Mouse (Mus musculus) brain, embryonic 18.5 days (tissue): Measurements from ENCODE around the gene Atg16l1.

ENCODE experiments used
- DNase-seq: peaks from one replicate; pipeline ENCODE4 v3.0.0-alpha.2; 2012; ENCODE audit warnings: low read depth, low spot score

Gene Atg16l1

GRCm38 (mm10) chr1:87755641-87756470 is at the start of gene Atg16l1:
TSS of gene Atg16l1 (plus strand) at chr1:87755870.
- peak; percentile 93 for DNase-seq

- DNase-seq: no peak
Measured at GRCm38 (mm10) chr1:87706361-87706760, 49.3 kb upstream of the Atg16l1 start.

- DNase-seq: no peak
Measured at GRCm38 (mm10) chr1:87709020-87709419, 46.6 kb upstream of the Atg16l1 start.

- no peak for DNase-seq
Measured at GRCm38 (mm10) chr1:87709661-87710270, 45.9 kb upstream of the Atg16l1 start.

GRCm38 (mm10) chr1:87711938-87712613 is 43.6 kb upstream of the Atg16l1 start:
- no peak for DNase-seq

- no peak for DNase-seq
Measured at GRCm38 (mm10) chr1:87712614-87712971, 43.1 kb upstream of the Atg16l1 start.

GRCm38 (mm10) chr1:87721382-87721781 is 34.3 kb upstream of the Atg16l1 start:
- no peak for DNase-seq

GRCm38 (mm10) chr1:87722081-87722480 is 33.6 kb upstream of the Atg16l1 start:
- no peak for DNase-seq

- no peak for DNase-seq
Measured at GRCm38 (mm10) chr1:87723351-87723750, 32.3 kb upstream of the Atg16l1 start.

- no peak for DNase-seq
Measured at GRCm38 (mm10) chr1:87729070-87729469, 26.6 kb upstream of the Atg16l1 start.

- no peak for DNase-seq
Measured at GRCm38 (mm10) chr1:87729850-87730249, 25.8 kb upstream of the Atg16l1 start.

GRCm38 (mm10) chr1:87730271-87730670 is 25.4 kb upstream of the Atg16l1 start:
- no peak for DNase-seq

GRCm38 (mm10) chr1:87733212-87733611 is 22.5 kb upstream of the Atg16l1 start:
- DNase-seq: no peak

- DNase-seq: no peak
Measured at GRCm38 (mm10) chr1:87734153-87734552, 21.5 kb upstream of the Atg16l1 start.

- DNase-seq: no peak
Measured at GRCm38 (mm10) chr1:87740584-87741290, 14.9 kb upstream of the Atg16l1 start.

- no peak for DNase-seq
Measured at GRCm38 (mm10) chr1:87749360-87749973, 6.2 kb upstream of the Atg16l1 start.

GRCm38 (mm10) chr1:87763821-87764220 is 8.2 kb downstream of the Atg16l1 start:
- DNase-seq: no peak

- no peak for DNase-seq
Measured at GRCm38 (mm10) chr1:87765741-87766140, 10.1 kb downstream of the Atg16l1 start.

- DNase-seq: no peak
Measured at GRCm38 (mm10) chr1:87766233-87766632, 10.6 kb downstream of the Atg16l1 start.

GRCm38 (mm10) chr1:87769263-87769662 is 13.6 kb downstream of the Atg16l1 start:
- no peak for DNase-seq

- no peak for DNase-seq
Measured at GRCm38 (mm10) chr1:87770486-87770885, 14.8 kb downstream of the Atg16l1 start.

GRCm38 (mm10) chr1:87771724-87772123 is 16.1 kb downstream of the Atg16l1 start:
- no peak for DNase-seq
